Mouse (Mus musculus): ENCODE measurements around the gene A430005L14Rik. TPM values are rescaled to one million over a fixed set of nuclear protein-coding genes. Genes with fewer than 3 reads are reported as not detected.
"Not testable (repeated sequence)": the region's sequence is repeated elsewhere in the genome, so short reads cannot be mapped to it uniquely, and the experiment has no call there.

A430005L14Rik gene
- total and polyA plus RNA-seq, 2 experiments: 46.9 to 53.2 TPM

- H3K9ac ChIP-seq (ENCODE audit: low read depth, low read length); H3K4me1 ChIP-seq (ENCODE audit: control insufficient read depth, insufficient read depth, low read length); H3K27ac ChIP-seq (replicated peaks; ENCODE audit: insufficient read depth, low read depth, low read length); H3K4me3 ChIP-seq (ENCODE audit: insufficient read depth, low read depth, low read length); H3K36me3 ChIP-seq (ENCODE audit: control insufficient read depth, insufficient read depth, low read length); DNase-seq (ENCODE audit: extremely low read depth, low read depth, low spot score); H3K27me3 ChIP-seq (ENCODE audit: control insufficient read depth, insufficient read depth, low read length); H3K79me2 ChIP-seq (ENCODE audit: control insufficient read depth, insufficient read depth, low read length): not testable (repeated sequence)
- 0 out of 2 replicates have a peak, but pooled peaks have one; percentile 12 for TF ChIP-seq CTCF (IDR thresholded peaks at IDR 0.05; ENCODE audit: low read depth, low read length)
- 41% methylated on average over 4 of the region's 4 CpGs for WGBS
These were observed 34.9 kb upstream of the A430005L14Rik start for GRCm38 (mm10) chr4:153922090-153922489.

GRCm38 (mm10) chr4:153928772-153929299, 28.2 kb upstream of the A430005L14Rik start:
- no peaks in the 10 kb centered on the region for H3K27me3 ChIP-seq (ENCODE audit: control insufficient read depth, insufficient read depth, low read length)
- H3K4me1 ChIP-seq (ENCODE audit: control insufficient read depth, insufficient read depth, low read length): no peaks in the 10 kb centered on the region
- H3K27ac ChIP-seq (replicated peaks; ENCODE audit: insufficient read depth, low read depth, low read length): no peak overlapping the region
- TF ChIP-seq POLR2A (IDR thresholded peaks at IDR 0.05; ENCODE audit: extremely low read depth, insufficient read depth, low read length): no peak
- no peak for TF ChIP-seq CTCF (IDR thresholded peaks at IDR 0.05; ENCODE audit: low read depth, low read length)
- no peak overlapping the region for H3K4me3 ChIP-seq (ENCODE audit: insufficient read depth, low read depth, low read length)
- H3K9ac ChIP-seq (ENCODE audit: low read depth, low read length): no peak overlapping the region
- no peaks in the 10 kb centered on the region for H3K36me3 ChIP-seq (ENCODE audit: control insufficient read depth, insufficient read depth, low read length)
- WGBS: 80% methylated on average over 11 of the region's 11 CpGs
- no peaks in the 10 kb centered on the region for H3K79me2 ChIP-seq (ENCODE audit: control insufficient read depth, insufficient read depth, low read length)
- no peak for DNase-seq (ENCODE audit: extremely low read depth, low read depth, low spot score)

- H3K27me3 ChIP-seq (ENCODE audit: control insufficient read depth, insufficient read depth, low read length): no peaks in the 10 kb centered on the region
- DNase-seq (ENCODE audit: extremely low read depth, low read depth, low spot score): no peak
- no peak overlapping the region for H3K9ac ChIP-seq (ENCODE audit: low read depth, low read length)
- TF ChIP-seq POLR2A (IDR thresholded peaks at IDR 0.05; ENCODE audit: extremely low read depth, insufficient read depth, low read length) (no peak), CTCF (IDR thresholded peaks at IDR 0.05; ENCODE audit: low read depth, low read length) (no peak)
- no peak overlapping the region for H3K27ac ChIP-seq (replicated peaks; ENCODE audit: insufficient read depth, low read depth, low read length)
- H3K79me2 ChIP-seq (ENCODE audit: control insufficient read depth, insufficient read depth, low read length): no peaks in the 10 kb centered on the region
- 67% methylated on average over 10 of the region's 10 CpGs for WGBS
- H3K4me3 ChIP-seq (ENCODE audit: insufficient read depth, low read depth, low read length): no peak overlapping the region
- H3K4me1 ChIP-seq (ENCODE audit: control insufficient read depth, insufficient read depth, low read length): no peaks in the 10 kb centered on the region
- no peaks in the 10 kb centered on the region for H3K36me3 ChIP-seq (ENCODE audit: control insufficient read depth, insufficient read depth, low read length)
These were observed 27.6 kb upstream of the A430005L14Rik start for GRCm38 (mm10) chr4:153929425-153929824.

- Histone ChIP-seq H3K27me3 (ENCODE audit: control insufficient read depth, insufficient read depth, low read length) (no peaks in the 10 kb centered on the region), H3K4me1 (ENCODE audit: control insufficient read depth, insufficient read depth, low read length) (no peaks in the 10 kb centered on the region), H3K79me2 (ENCODE audit: control insufficient read depth, insufficient read depth, low read length) (no peaks in the 10 kb centered on the region), H3K9ac (ENCODE audit: low read depth, low read length) (no peak overlapping the region), H3K27ac (replicated peaks; ENCODE audit: insufficient read depth, low read depth, low read length) (no peak overlapping the region), H3K36me3 (ENCODE audit: control insufficient read depth, insufficient read depth, low read length) (no peaks in the 10 kb centered on the region), H3K4me3 (ENCODE audit: insufficient read depth, low read depth, low read length) (no peak overlapping the region)
- 72% methylated on average over 4 of the region's 4 CpGs for WGBS
- no peak for TF ChIP-seq CTCF (IDR thresholded peaks at IDR 0.05; ENCODE audit: low read depth, low read length)
- TF ChIP-seq POLR2A (IDR thresholded peaks at IDR 0.05; ENCODE audit: extremely low read depth, insufficient read depth, low read length): no peak
- no peak for DNase-seq (ENCODE audit: extremely low read depth, low read depth, low spot score)
These were observed 27.1 kb upstream of the A430005L14Rik start for GRCm38 (mm10) chr4:153929921-153930320.

GRCm38 (mm10) chr4:153943243-153943642, 13.8 kb upstream of the A430005L14Rik start:
- DNase-seq (ENCODE audit: extremely low read depth, low read depth, low spot score): no peak
- H3K4me1 ChIP-seq (ENCODE audit: control insufficient read depth, insufficient read depth, low read length): no peaks in the 10 kb centered on the region
- H3K4me3 ChIP-seq (ENCODE audit: insufficient read depth, low read depth, low read length): no peak overlapping the region
- H3K27me3 ChIP-seq (ENCODE audit: control insufficient read depth, insufficient read depth, low read length): no peaks in the 10 kb centered on the region; the same call in 1 of the 2 replicates
- H3K27ac ChIP-seq (replicated peaks; ENCODE audit: insufficient read depth, low read depth, low read length): no peak overlapping the region
- no peaks in the 10 kb centered on the region for H3K36me3 ChIP-seq (ENCODE audit: control insufficient read depth, insufficient read depth, low read length)
- no peak overlapping the region for H3K9ac ChIP-seq (ENCODE audit: low read depth, low read length)
- TF ChIP-seq POLR2A (IDR thresholded peaks at IDR 0.05; ENCODE audit: extremely low read depth, insufficient read depth, low read length) (no peak), CTCF (IDR thresholded peaks at IDR 0.05; ENCODE audit: low read depth, low read length) (peak; percentile 66)
- WGBS: 47% methylated on average over 4 of the region's 4 CpGs
- H3K79me2 ChIP-seq (ENCODE audit: control insufficient read depth, insufficient read depth, low read length): no peaks in the 10 kb centered on the region

GRCm38 (mm10) chr4:153944261-153944660, 12.8 kb upstream of the A430005L14Rik start:
- TF ChIP-seq CTCF (IDR thresholded peaks at IDR 0.05; ENCODE audit: low read depth, low read length): no peak
- TF ChIP-seq POLR2A (IDR thresholded peaks at IDR 0.05; ENCODE audit: extremely low read depth, insufficient read depth, low read length): no peak
- Histone ChIP-seq H3K4me1 (ENCODE audit: control insufficient read depth, insufficient read depth, low read length) (no peaks in the 10 kb centered on the region), H3K27me3 (ENCODE audit: control insufficient read depth, insufficient read depth, low read length) (peaks cover 3% of the 10 kb centered on the region; the same call in 1 of the 2 replicates), H3K4me3 (ENCODE audit: insufficient read depth, low read depth, low read length) (no peak overlapping the region), H3K36me3 (ENCODE audit: control insufficient read depth, insufficient read depth, low read length) (no peaks in the 10 kb centered on the region), H3K9ac (ENCODE audit: low read depth, low read length) (no peak overlapping the region), H3K79me2 (ENCODE audit: control insufficient read depth, insufficient read depth, low read length) (no peaks in the 10 kb centered on the region), H3K27ac (replicated peaks; ENCODE audit: insufficient read depth, low read depth, low read length) (no peak overlapping the region)
- no peak for DNase-seq (ENCODE audit: extremely low read depth, low read depth, low spot score)
- WGBS: 41% methylated on average over 6 of the region's 6 CpGs
